Mouse (Mus musculus) ES-Bruce4 (cell line): ENCODE measurements around the gene Lrba. TPM values are rescaled to one million over a fixed set of nuclear protein-coding genes. Genes with fewer than 3 reads are reported as not detected.

Experiments
- H3K27ac ChIP-seq: 2 replicates; pipeline ENCODE4 v1.5.1; 2012; ENCODE audit warnings: low read length, inconsistent platforms; ENCODE audit not compliant: insufficient read depth
- H3K27me3 ChIP-seq: 2 replicates; pipeline ENCODE4 v1.6.1; 2012; ENCODE audit warnings: mild to moderate bottlenecking, low read length, inconsistent platforms; ENCODE audit not compliant: control insufficient read depth, poor library complexity, insufficient read depth, severe bottlenecking
- H3K36me3 ChIP-seq: 2 replicates; pipeline ENCODE4 v1.6.1; 2012; ENCODE audit warnings: inconsistent platforms, mild to moderate bottlenecking, low read length, moderate library complexity; ENCODE audit not compliant: control insufficient read depth, poor library complexity, insufficient read depth, severe bottlenecking
- H3K4me1 ChIP-seq: one replicate; pipeline ENCODE4 v1.8.1; 2011; ENCODE audit warnings: low read length; ENCODE audit not compliant: control insufficient read depth, insufficient read depth
- H3K4me3 ChIP-seq: 2 replicates; pipeline ENCODE4 v1.5.1; 2011; ENCODE audit warnings: low read depth, mild to moderate bottlenecking, low read length
- H3K9ac ChIP-seq: 2 replicates; pipeline ENCODE4 v1.6.1; 2012; ENCODE audit warnings: low read depth, mild to moderate bottlenecking, inconsistent platforms; ENCODE audit not compliant: poor library complexity, severe bottlenecking
- H3K9me3 ChIP-seq: replicated peaks from 2 replicates; pipeline ENCODE4 v1.6.1; 2012; ENCODE audit warnings: mild to moderate bottlenecking, low read length, inconsistent platforms; ENCODE audit not compliant: control insufficient read depth, poor library complexity, insufficient read depth, severe bottlenecking
- CTCF ChIP-seq: IDR thresholded peaks from one replicate; pipeline ENCODE4 v1.8.1; 2011; ENCODE audit warnings: low read depth, low read length
- EP300 ChIP-seq: IDR thresholded peaks from 2 replicates; pipeline ENCODE4 v1.6.1; 2011; ENCODE audit warnings: low read depth, low read length; ENCODE audit not compliant: insufficient read depth
- POLR2A ChIP-seq: IDR thresholded peaks from one replicate; pipeline ENCODE4 v1.8.1; 2011; ENCODE audit warnings: low read length; ENCODE audit not compliant: insufficient read depth
- polyA plus RNA-seq: library from polyadenylated mRNA; stranded (reverse); fragments of >200 nt; gene quantifications from 2 replicates; pipeline ENCODE4 v1.2.4, GENCODE M21; 2011; ENCODE audit warnings: low read depth; ENCODE audit not compliant: missing spikeins, insufficient read depth, insufficient read length

Gene Lrba
- polyA plus RNA-seq, 1 experiment = 24.5 TPM

GRCm38 (mm10) chr3:86768969-86769368 lies 544.5 kb downstream of the Lrba start:
- Histone ChIP-seq H3K36me3 (no peaks in the 10 kb centered on the region), H3K27ac (no peak overlapping the region), H3K27me3 (no peaks in the 10 kb centered on the region), H3K9me3 (no peaks in the 10 kb centered on the region), H3K4me3 (no peak overlapping the region), H3K9ac (no peak overlapping the region), H3K4me1 (no peaks in the 10 kb centered on the region)
- TF ChIP-seq EP300 (no peak), POLR2A (no peak)

- H3K4me1 ChIP-seq = no peaks in the 10 kb centered on the region
- no peak overlapping the region for H3K9ac ChIP-seq
- no peak for TF ChIP-seq POLR2A
- no peak overlapping the region for H3K27ac ChIP-seq
- H3K36me3 ChIP-seq = no peaks in the 10 kb centered on the region
- no peaks in the 10 kb centered on the region for H3K27me3 ChIP-seq
- H3K9me3 ChIP-seq = no peaks in the 10 kb centered on the region
- no peak overlapping the region for H3K4me3 ChIP-seq
These were observed 550.3 kb downstream of the Lrba start for GRCm38 (mm10) chr3:86774566-86775443.

GRCm38 (mm10) chr3:86775444-86775828 lies 551.0 kb downstream of the Lrba start:
- H3K27ac ChIP-seq = no peak overlapping the region
- no peak overlapping the region for H3K4me3 ChIP-seq
- TF ChIP-seq EP300 (no peak), CTCF (no peak), POLR2A (no peak)
- no peak overlapping the region for H3K9ac ChIP-seq
- no peaks in the 10 kb centered on the region for H3K9me3 ChIP-seq
- H3K36me3 ChIP-seq = no peaks in the 10 kb centered on the region
- no peaks in the 10 kb centered on the region for H3K4me1 ChIP-seq
- H3K27me3 ChIP-seq = no peaks in the 10 kb centered on the region

- no peaks in the 10 kb centered on the region for H3K9me3 ChIP-seq
- no peak overlapping the region for H3K4me3 ChIP-seq
- no peaks in the 10 kb centered on the region for H3K27me3 ChIP-seq
- H3K4me1 ChIP-seq = no peaks in the 10 kb centered on the region
- no peak overlapping the region for H3K9ac ChIP-seq
- TF ChIP-seq CTCF (peak; percentile 51), POLR2A (no peak)
- no peaks in the 10 kb centered on the region for H3K36me3 ChIP-seq
- no peak overlapping the region for H3K27ac ChIP-seq
These were observed 555.2 kb downstream of the Lrba start for GRCm38 (mm10) chr3:86779704-86780103.

- Histone ChIP-seq H3K9ac (no peak overlapping the region), H3K9me3 (no peaks in the 10 kb centered on the region), H3K4me3 (no peak overlapping the region), H3K36me3 (no peaks in the 10 kb centered on the region), H3K27ac (no peak overlapping the region), H3K4me1 (no peaks in the 10 kb centered on the region), H3K27me3 (no peaks in the 10 kb centered on the region)
- TF ChIP-seq CTCF = no peak
- no peak for TF ChIP-seq EP300
- TF ChIP-seq POLR2A = no peak
These were observed 559.6 kb downstream of the Lrba start for GRCm38 (mm10) chr3:86784051-86784450.

- TF ChIP-seq CTCF (no peak), EP300 (no peak), POLR2A (no peak)
- Histone ChIP-seq H3K9me3 (no peaks in the 10 kb centered on the region), H3K27ac (no peak overlapping the region), H3K36me3 (no peaks in the 10 kb centered on the region), H3K4me1 (no peaks in the 10 kb centered on the region), H3K9ac (no peak overlapping the region), H3K27me3 (no peaks in the 10 kb centered on the region), H3K4me3 (no peak overlapping the region)
These were observed 560.5 kb downstream of the Lrba start for GRCm38 (mm10) chr3:86784930-86785329.
